9 mouse cellular contexts compared by ENCODE assay signal in genomic region chr4:148950932-148951650, GRCm38 (mm10).
DNase-seq lines count a peak whose midpoint lies in the region; ATAC-seq lines count a peak whose summit lies in the region.
"Had no signal": no experiment of that assay in that cellular context is flagged by ENCODE, and none has a peak within 500 bp of the region (broad histone marks: within the 10 kb centered on the region; RNA-seq: fewer than 3 reads in every experiment).

No protein-coding gene starts in this region.

- WGBS in liver, embryonic 11.5 days = 39% methylated on average over 25 of the region's 25 CpGs
- 15% methylated on average over 25 of the region's 25 CpGs for WGBS in forebrain, embryonic 15.5 days
- 23% methylated on average over 25 of the region's 25 CpGs for WGBS in heart, embryonic 16.5 days
- WGBS in stomach, embryonic 16.5 days = 61% methylated on average over 25 of the region's 25 CpGs

- H3K9ac ChIP-seq in liver, embryonic 11.5 days (ENCODE audit: low read depth, low read length) = no peak overlapping the region
- no peak overlapping the region for H3K9ac ChIP-seq in forebrain, embryonic 15.5 days (replicated peaks)
- peak overlapping the region; percentile 61 for H3K9ac ChIP-seq in heart, embryonic 16.5 days (ENCODE audit: low read length)
- H3K9ac ChIP-seq in stomach, embryonic 16.5 days (ENCODE audit: low read length) = peak overlapping the region; percentile 46; the same call in 1 of the 2 replicates

- H3K4me2 ChIP-seq in liver, embryonic 11.5 days = no peak overlapping the region
- H3K4me2 ChIP-seq in forebrain, embryonic 15.5 days (replicated peaks) = peak overlapping the region; percentile 89
- H3K4me2 ChIP-seq in heart, embryonic 16.5 days (ENCODE audit: low read depth, low read length) = peak overlapping the region; percentile 52
- no peak overlapping the region for H3K4me2 ChIP-seq in stomach, embryonic 16.5 days (ENCODE audit: low read depth, low read length)

- no peak for DNase-seq in liver, embryonic 11.5 days (ENCODE audit: low spot score)
- no peak for DNase-seq in liver
- DNase-seq in layer of hippocampus, adult 18-20 months (ENCODE audit: low spot score in 2 of 2) = peak; percentile 31 to 47
- DNase-seq in lung, postnatal 25 days (ENCODE audit: low spot score) = peak; percentile 76
- no peak for DNase-seq in ovary, adult 18-20 months (ENCODE audit: low spot score)

- peak overlapping the region; percentile 44; the same call in 1 of the 2 replicates for H3K4me3 ChIP-seq in liver, embryonic 11.5 days (ENCODE audit: low read depth, low read length)
- H3K4me3 ChIP-seq in forebrain, embryonic 15.5 days = peak overlapping the region; percentile 42; the same call in 1 of the 2 replicates
- H3K4me3 ChIP-seq in heart, embryonic 16.5 days (ENCODE audit: low read length) = peak overlapping the region; percentile 36
- H3K4me3 ChIP-seq in stomach, embryonic 16.5 days (replicated peaks; ENCODE audit: low read length) = no peak overlapping the region
- H3K4me3 ChIP-seq: erythroblast, embryonic 14.5 days had no signal

- peaks cover 7% of the 10 kb centered on the region; the same call in 1 of the 2 replicates for H3K4me1 ChIP-seq in liver, embryonic 11.5 days (replicated peaks; ENCODE audit: control insufficient read depth, insufficient read depth, low read length)
- peaks cover 45% of the 10 kb centered on the region for H3K4me1 ChIP-seq in forebrain, embryonic 15.5 days
- peaks cover 44% of the 10 kb centered on the region for H3K4me1 ChIP-seq in heart, embryonic 16.5 days (ENCODE audit: control insufficient read depth, insufficient read depth, low read length)
- peaks cover 54% of the 10 kb centered on the region for H3K4me1 ChIP-seq in stomach, embryonic 16.5 days (ENCODE audit: control insufficient read depth, insufficient read depth, low read length)

- H3K27ac ChIP-seq in liver, embryonic 11.5 days (ENCODE audit: low read depth, low read length) = no peak overlapping the region
- H3K27ac ChIP-seq in forebrain, embryonic 15.5 days (replicated peaks) = no peak overlapping the region; the same call in 1 of the 2 replicates
- peak overlapping the region; percentile 92 for H3K27ac ChIP-seq in heart, embryonic 16.5 days (ENCODE audit: low read length)
- H3K27ac ChIP-seq in stomach, embryonic 16.5 days (ENCODE audit: low read length) = peak overlapping the region; percentile 64

- H3K27me3 ChIP-seq in liver, embryonic 11.5 days (replicated peaks; ENCODE audit: control insufficient read depth, insufficient read depth, low read length) = peaks cover 48% of the 10 kb centered on the region
- peaks cover 37% of the 10 kb centered on the region; the same call in 1 of the 2 replicates for H3K27me3 ChIP-seq in forebrain, embryonic 15.5 days
- peaks cover 6% of the 10 kb centered on the region for H3K27me3 ChIP-seq in heart, embryonic 16.5 days (ENCODE audit: control insufficient read depth, insufficient read depth, low read length)
- peaks cover 25% of the 10 kb centered on the region for H3K27me3 ChIP-seq in stomach, embryonic 16.5 days (ENCODE audit: control insufficient read depth, insufficient read depth, low read length)

- no peak for ATAC-seq in liver, embryonic 11.5 days (replicated peaks; ENCODE audit: low FRiP score)
- ATAC-seq in forebrain, embryonic 15.5 days (replicated peaks) = peak; percentile 72
- peak; percentile 40 for ATAC-seq in heart, embryonic 16.5 days (replicated peaks; ENCODE audit: extremely low read depth, insufficient read depth, low FRiP score)
- ATAC-seq in stomach, embryonic 16.5 days (ENCODE audit: insufficient read depth, low FRiP score) = no peak

- H3K36me3 ChIP-seq in liver, embryonic 11.5 days (ENCODE audit: control insufficient read depth, insufficient read depth, low read length) = no peaks in the 10 kb centered on the region
- H3K36me3 ChIP-seq in forebrain, embryonic 15.5 days = no peaks in the 10 kb centered on the region
- H3K36me3 ChIP-seq in heart, embryonic 16.5 days (ENCODE audit: control insufficient read depth, insufficient read depth) = peaks cover 20% of the 10 kb centered on the region
- H3K36me3 ChIP-seq in stomach, embryonic 16.5 days (ENCODE audit: control insufficient read depth, insufficient read depth, low read length) = no peaks in the 10 kb centered on the region

- H3K9me3 ChIP-seq in liver, embryonic 11.5 days (ENCODE audit: control insufficient read depth, low read length) = no peaks in the 10 kb centered on the region
- H3K9me3 ChIP-seq in forebrain, embryonic 15.5 days = no peaks in the 10 kb centered on the region
- no peaks in the 10 kb centered on the region for H3K9me3 ChIP-seq in heart, embryonic 16.5 days (replicated peaks; ENCODE audit: control insufficient read depth, low read length)
- H3K9me3 ChIP-seq in stomach, embryonic 16.5 days (replicated peaks; ENCODE audit: control insufficient read depth, low read length) = no peaks in the 10 kb centered on the region

Comparison
In these comparisons a context has a peak if more than half of its experiments do, and no peak if none do; other contexts are left out.
1. ATAC-seq: peak in forebrain, embryonic 15.5 days (single experiment) and heart, embryonic 16.5 days (single experiment); none in liver, embryonic 11.5 days (single experiment) and stomach, embryonic 16.5 days (single experiment).
2. DNase-seq: peak in layer of hippocampus, adult 18-20 months (2 of 2) and lung, postnatal 25 days (single experiment); none in liver, embryonic 11.5 days (single experiment), liver (single experiment) and ovary, adult 18-20 months (single experiment).
3. H3K27ac ChIP-seq: peak in heart, embryonic 16.5 days (single experiment) and stomach, embryonic 16.5 days (single experiment); none in liver, embryonic 11.5 days (single experiment) and forebrain, embryonic 15.5 days (single experiment).
4. H3K4me2 ChIP-seq: peak in forebrain, embryonic 15.5 days (single experiment) and heart, embryonic 16.5 days (single experiment); none in liver, embryonic 11.5 days (single experiment) and stomach, embryonic 16.5 days (single experiment).
5. H3K9ac ChIP-seq: peak in heart, embryonic 16.5 days (single experiment) and stomach, embryonic 16.5 days (single experiment); none in liver, embryonic 11.5 days (single experiment) and forebrain, embryonic 15.5 days (single experiment).